Mouse (Mus musculus): Measurements from ENCODE around the gene Mpc1.

Gene Mpc1

GRCm38 (mm10) chr17:8282821-8283525 lies at the start of gene Mpc1:
Gene Mpc1, plus strand, starts transcription at chr17:8282904.
- DNase-seq: peak; percentile 80

GRCm38 (mm10) chr17:8233618-8234214 lies 49.0 kb upstream of the Mpc1 start:
- no peak for DNase-seq

- no peak for DNase-seq
Measured at GRCm38 (mm10) chr17:8234537-8234936, 48.2 kb upstream of the Mpc1 start.

- DNase-seq: no peak
Measured at GRCm38 (mm10) chr17:8235743-8236142, 47.0 kb upstream of the Mpc1 start, which contains the start of gene Ccr6. Gene Ccr6, plus strand, starts transcription at chr17:8236043.

- no peak for DNase-seq
Measured at GRCm38 (mm10) chr17:8238012-8238710, 44.5 kb upstream of the Mpc1 start.

GRCm38 (mm10) chr17:8239561-8239960 lies 43.1 kb upstream of the Mpc1 start:
- DNase-seq: no peak

GRCm38 (mm10) chr17:8240517-8240916 lies 42.2 kb upstream of the Mpc1 start:
- no peak for DNase-seq

- no peak for DNase-seq
Measured at GRCm38 (mm10) chr17:8241645-8242044, 41.1 kb upstream of the Mpc1 start.

GRCm38 (mm10) chr17:8242186-8242585 lies 40.5 kb upstream of the Mpc1 start:
- DNase-seq: no peak

- peak; percentile 31 for DNase-seq
Measured at GRCm38 (mm10) chr17:8244124-8244523, 38.6 kb upstream of the Mpc1 start.

- no peak for DNase-seq
Measured at GRCm38 (mm10) chr17:8246102-8246754, 36.5 kb upstream of the Mpc1 start.

- no peak for DNase-seq
Measured at GRCm38 (mm10) chr17:8251704-8252103, 31.0 kb upstream of the Mpc1 start.

GRCm38 (mm10) chr17:8254268-8254667 lies 28.4 kb upstream of the Mpc1 start:
- no peak for DNase-seq

GRCm38 (mm10) chr17:8254914-8255313 lies 27.8 kb upstream of the Mpc1 start:
- DNase-seq: no peak

GRCm38 (mm10) chr17:8255583-8255982 lies 27.1 kb upstream of the Mpc1 start:
- no peak for DNase-seq

- DNase-seq: peak; percentile 32
Measured at GRCm38 (mm10) chr17:8256982-8257381, 25.7 kb upstream of the Mpc1 start.

- DNase-seq: peak; percentile 77
Measured at GRCm38 (mm10) chr17:8264638-8265037, 18.1 kb upstream of the Mpc1 start.

- DNase-seq: peak; percentile 46
Measured at GRCm38 (mm10) chr17:8272054-8272749, 10.5 kb upstream of the Mpc1 start.

GRCm38 (mm10) chr17:8272951-8273350 lies 9.8 kb upstream of the Mpc1 start:
- no peak for DNase-seq

GRCm38 (mm10) chr17:8276071-8276470 lies 6.6 kb upstream of the Mpc1 start:
- DNase-seq: no peak

- no peak for DNase-seq
Measured at GRCm38 (mm10) chr17:8276680-8277079, 6.0 kb upstream of the Mpc1 start.

GRCm38 (mm10) chr17:8277266-8277665 lies 5.4 kb upstream of the Mpc1 start:
- no peak for DNase-seq

- no peak for DNase-seq
Measured at GRCm38 (mm10) chr17:8278356-8278755, 4.3 kb upstream of the Mpc1 start.
